Mouse (Mus musculus) lung, adult 2 months (tissue): ENCODE data around the gene Fgf7. TPM values are rescaled to one million over a fixed set of nuclear protein-coding genes. Genes with fewer than 3 reads are reported as not detected.

Source experiments
- DNase-seq: peaks from one replicate; pipeline ENCODE4 v3.0.0; 2022
- H3K4me1 ChIP-seq: fragments of 200-500 bp; 2 replicates; pipeline ENCODE4 v1.6.1; 2011; ENCODE audit warnings: low read length; ENCODE audit not compliant: control insufficient read depth, insufficient read depth
- H3K4me3 ChIP-seq: fragments of 200-500 bp; replicated peaks from 2 replicates; pipeline ENCODE3; 2011; ENCODE audit warnings: low read depth, mild to moderate bottlenecking, control low read depth, low read length; ENCODE audit errors: extremely low read depth
- CTCF ChIP-seq: fragments of 200-500 bp; IDR thresholded peaks from 2 replicates; pipeline ENCODE4 v1.5.1; 2011; ENCODE audit warnings: mild to moderate bottlenecking, low read length, control low read depth; ENCODE audit not compliant: insufficient read depth
- POLR2A ChIP-seq: fragments of 200-500 bp; IDR thresholded peaks from 2 replicates; pipeline ENCODE4 v1.6.1; 2011; ENCODE audit warnings: low read depth, mild to moderate bottlenecking, control low read depth, low read length, borderline replicate concordance; ENCODE audit errors: extremely low read depth
- WGBS: fragments of 180-500 bp; shearing (Covaris S2); methylation state at CpG from one replicate; pipeline ENCODE4 v1.1.7; 2018; 5-methylcytosine and 5-hydroxymethylcytosine counted together
- polyA plus RNA-seq: library from polyadenylated mRNA; depleted of rRNA; stranded (reverse); fragments of >200 nt; gene quantifications from 2 replicates; pipeline ENCODE4 v1.2.3, GENCODE M21; 2012

Fgf7 gene
- polyA plus RNA-seq, 1 experiment = 17.2 TPM

DNA sequence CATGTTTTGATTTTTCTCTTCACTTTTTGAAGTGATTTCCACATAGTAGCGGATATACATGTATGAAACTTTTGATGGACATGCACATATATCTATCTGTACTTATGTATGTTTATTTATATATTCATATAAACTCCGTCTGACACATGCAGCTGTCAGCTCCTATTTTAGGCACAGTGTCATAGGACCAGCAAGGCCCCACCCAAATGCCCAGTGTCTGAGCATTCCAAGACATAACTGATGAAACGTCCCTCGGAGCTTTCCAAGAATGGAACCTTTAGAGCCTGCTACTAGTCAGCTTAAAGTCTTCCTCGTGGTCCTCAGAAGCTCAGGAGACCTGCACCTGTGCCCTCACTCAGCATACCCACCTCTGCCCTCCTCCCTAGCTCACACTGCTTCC is 19.2 kb downstream of the Fgf7 start:
- no peak for TF ChIP-seq POLR2A
- 54% methylated on average over 5 of the region's 5 CpGs for WGBS

DNA sequence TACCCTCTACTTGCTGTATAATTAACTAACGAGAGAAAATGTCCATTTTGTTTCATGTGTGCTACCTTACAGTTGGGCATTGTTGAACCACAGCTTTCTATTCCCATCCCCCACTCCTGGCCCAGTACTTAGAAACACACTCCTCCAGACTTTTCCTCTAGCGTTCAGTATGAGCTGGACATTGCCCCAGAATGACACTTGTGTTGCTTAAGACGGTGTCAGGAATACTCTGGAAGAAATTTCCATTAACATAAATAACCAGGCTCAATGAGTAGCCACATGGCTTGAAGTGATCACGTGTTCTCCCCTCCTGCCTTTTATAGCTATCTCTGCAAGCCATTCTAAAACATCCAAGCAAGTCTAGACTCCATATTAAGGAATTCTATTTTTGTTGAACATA is 26.1 kb downstream of the Fgf7 start:
- Histone ChIP-seq H3K4me1 (no peaks in the 10 kb centered on the region; the same call in none of the 2 replicates), H3K4me3 (no peak overlapping the region)
- TF ChIP-seq POLR2A = no peak
- no peak for TF ChIP-seq CTCF
- 51% methylated on average over 4 of the region's 4 CpGs for WGBS
- no peak for DNase-seq

More for the DNA sequence above, 19.2 kb downstream of the Fgf7 start:
- DNase-seq = no peak
- Histone ChIP-seq H3K4me3 (no peak overlapping the region), H3K4me1 (no peaks in the 10 kb centered on the region)

DNA sequence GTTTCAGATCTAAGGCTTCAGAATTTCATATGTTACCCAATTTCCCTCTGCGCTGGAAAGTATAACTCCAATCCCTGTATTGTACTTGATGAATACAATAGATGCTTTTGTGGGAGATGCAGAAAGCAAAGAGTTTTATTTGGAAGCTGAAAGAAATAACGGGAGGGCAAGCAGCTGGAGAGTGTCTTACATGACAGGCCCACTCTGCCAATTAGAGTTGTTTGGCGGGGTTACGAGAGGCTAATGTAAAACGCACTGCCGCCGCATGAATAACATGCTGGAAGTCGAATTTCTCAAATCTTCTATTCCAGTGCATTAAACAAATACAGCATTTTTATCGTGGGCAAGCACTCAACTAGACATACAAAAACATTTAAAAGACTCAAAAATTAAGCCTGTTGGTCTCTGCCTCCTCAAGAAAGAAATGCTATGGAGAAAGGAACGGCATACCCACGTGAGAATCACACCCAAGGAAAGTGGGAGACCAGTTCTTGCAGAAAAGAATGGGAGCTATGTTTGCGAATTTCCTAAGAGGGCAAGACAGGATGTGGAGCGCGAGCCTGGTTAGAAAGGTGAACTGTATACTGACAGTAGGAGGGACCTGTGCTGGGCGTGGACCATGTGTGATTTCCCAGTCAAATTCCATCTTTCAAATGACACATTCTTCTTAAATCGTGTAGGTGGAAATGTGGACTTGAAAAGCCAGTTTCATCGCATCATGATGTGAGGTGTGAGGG is 26.7 kb downstream of the Fgf7 start:
- DNase-seq = no peak
- Histone ChIP-seq H3K4me1 (no peaks in the 10 kb centered on the region; the same call in none of the 2 replicates), H3K4me3 (no peak overlapping the region)
- no peak for TF ChIP-seq CTCF
- no peak for TF ChIP-seq POLR2A
- WGBS = 58% methylated on average over 17 of the region's 17 CpGs

DNA sequence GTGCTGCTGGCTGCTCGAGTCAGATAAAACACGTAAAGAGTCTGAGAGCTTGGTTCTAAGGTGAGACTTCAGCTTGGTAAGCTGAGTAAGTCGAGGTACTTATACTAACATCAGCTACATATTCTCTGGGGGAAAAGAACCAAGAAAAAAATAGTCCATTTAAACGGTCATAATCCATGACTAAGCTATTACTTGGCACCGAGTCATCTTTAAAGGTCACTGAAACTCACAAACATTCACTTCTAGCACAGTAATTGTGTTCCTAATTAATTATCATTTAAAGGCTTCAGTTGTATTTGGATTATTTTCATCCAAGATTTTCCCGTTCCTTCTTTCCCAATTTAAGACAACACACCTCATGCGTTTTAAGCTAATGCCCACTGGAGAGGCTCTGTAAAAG is 28.4 kb downstream of the Fgf7 start:
- DNase-seq = no peak
- no peak for TF ChIP-seq POLR2A
- no peak for TF ChIP-seq CTCF

DNA sequence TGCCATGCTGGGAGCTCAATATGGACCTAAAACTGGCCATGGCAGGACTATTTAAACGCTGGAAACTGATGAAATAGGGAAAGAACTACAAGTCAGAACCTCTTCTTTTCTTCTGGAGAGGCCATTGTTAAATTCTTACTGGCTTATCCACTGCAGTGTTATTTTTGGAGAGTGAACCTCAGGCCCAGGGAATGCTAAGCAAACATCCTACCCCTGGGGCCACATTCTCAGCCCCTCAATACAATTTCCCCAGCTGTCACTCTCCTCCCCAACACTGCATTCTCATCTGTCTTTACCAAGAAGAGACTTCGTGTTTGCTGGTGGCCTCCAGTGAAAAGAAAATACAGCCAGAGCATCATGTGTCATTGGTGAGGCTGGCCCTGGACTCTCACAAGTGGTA is 30.4 kb downstream of the Fgf7 start:
- WGBS = 38% methylated on average over 2 of the region's 2 CpGs
- no peak for DNase-seq
- no peak overlapping the region for H3K4me3 ChIP-seq
- H3K4me1 ChIP-seq = no peaks in the 10 kb centered on the region; the same call in none of the 2 replicates
- TF ChIP-seq CTCF = no peak

More for the DNA sequence above, 28.4 kb downstream of the Fgf7 start:
- no peaks in the 10 kb centered on the region; the same call in none of the 2 replicates for H3K4me1 ChIP-seq
- whole genome bisulfite sequencing = 66% methylated on average over 7 of the region's 7 CpGs
- no peak overlapping the region for H3K4me3 ChIP-seq

DNA sequence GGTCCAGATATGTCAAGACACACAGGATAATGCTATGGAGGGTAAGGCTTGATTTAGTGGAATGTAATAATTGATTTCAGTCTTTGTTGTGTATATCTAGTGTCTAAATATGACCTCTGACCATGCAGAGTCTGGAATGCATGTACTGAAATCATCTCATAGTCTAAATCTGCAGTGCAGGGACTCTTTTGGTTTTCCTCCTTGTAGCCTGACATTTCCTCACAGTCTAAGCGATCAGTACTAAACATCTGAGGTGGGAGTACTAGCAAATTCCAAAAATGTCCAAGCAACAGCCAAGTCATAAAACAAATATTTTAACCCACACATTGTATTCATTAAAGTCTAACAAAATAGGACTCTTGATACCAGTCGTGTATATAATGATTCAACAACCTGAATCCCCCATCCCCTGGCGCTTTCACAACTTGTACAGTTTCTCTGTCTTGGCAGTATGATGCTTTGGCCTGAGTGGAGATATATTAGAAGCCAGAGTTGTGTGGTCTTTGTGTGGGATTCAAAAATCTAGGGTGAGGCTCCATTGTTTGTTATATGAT is 30.9 kb downstream of the Fgf7 start:
- WGBS = 65% methylated on average over 3 of the region's 3 CpGs
- H3K4me1 ChIP-seq = no peaks in the 10 kb centered on the region; the same call in none of the 2 replicates
- H3K4me3 ChIP-seq = no peak overlapping the region
- TF ChIP-seq CTCF (no peak), POLR2A (no peak)
- DNase-seq = no peak

DNA sequence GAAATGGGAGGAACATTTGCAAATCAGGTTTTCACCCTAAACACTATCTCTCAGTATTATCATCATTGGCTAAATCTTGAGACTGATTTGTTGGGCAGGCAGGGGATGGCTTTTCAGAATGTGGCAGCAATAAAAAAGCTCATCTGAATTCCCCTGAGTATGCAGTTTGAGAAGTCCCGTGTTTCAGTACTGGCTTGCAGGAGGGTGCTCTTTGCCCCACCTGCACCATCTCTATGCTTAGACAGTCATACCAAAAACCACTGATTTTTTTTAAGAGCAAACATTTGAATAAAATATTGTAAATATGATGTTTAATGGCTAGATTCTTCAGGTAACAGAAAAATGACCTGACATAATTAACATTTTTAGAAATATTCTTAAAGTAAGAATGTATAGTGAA is 35.3 kb downstream of the Fgf7 start:
- no peak for TF ChIP-seq CTCF
- no peak for TF ChIP-seq POLR2A
- WGBS = 75% methylated on average over 1 of the region's 1 CpGs
- no peak for DNase-seq
- no peaks in the 10 kb centered on the region for H3K4me1 ChIP-seq
- no peak overlapping the region for H3K4me3 ChIP-seq

DNA sequence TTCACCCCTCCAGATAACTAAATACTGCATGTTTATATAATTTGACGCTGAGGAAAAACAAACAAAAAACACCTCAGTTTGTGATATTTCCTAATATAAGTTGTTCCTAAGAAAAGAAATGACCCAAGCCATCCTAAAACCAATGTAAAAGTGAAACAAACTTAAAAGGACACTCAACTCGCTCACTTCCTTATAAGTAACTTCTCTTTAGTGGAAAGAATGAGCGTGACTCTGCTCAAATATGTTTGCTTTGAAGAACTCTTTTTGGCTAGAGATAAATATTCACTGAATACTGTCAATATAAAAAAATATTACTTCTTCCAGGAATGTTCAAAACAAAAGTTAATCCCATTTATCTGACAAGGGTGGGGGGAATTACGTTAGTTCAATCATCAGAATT is 39.3 kb downstream of the Fgf7 start:
- DNase-seq = no peak

DNA sequence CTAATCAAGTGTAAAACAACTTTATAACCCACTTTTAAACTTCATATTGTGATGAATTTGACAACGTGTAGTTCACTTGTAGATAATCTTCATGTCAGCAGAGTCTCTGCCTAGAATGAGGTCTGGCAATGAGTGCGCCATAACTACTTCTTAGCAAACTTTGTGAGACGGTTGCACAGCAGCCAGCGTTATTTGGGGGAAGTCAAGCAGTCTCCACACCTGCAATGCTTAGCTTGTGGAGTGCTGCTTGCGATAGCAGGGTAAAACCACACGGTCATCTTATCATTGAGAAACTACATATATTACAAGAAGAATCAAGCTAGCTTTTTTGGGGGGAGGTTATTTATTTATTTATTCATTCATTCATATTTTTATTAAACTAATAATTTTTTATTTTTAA is 42.0 kb downstream of the Fgf7 start:
- Histone ChIP-seq H3K4me1 (no peaks in the 10 kb centered on the region; the same call in 1 of the 2 replicates), H3K4me3 (no peak overlapping the region)
- WGBS = 84% methylated on average over 6 of the region's 6 CpGs
- TF ChIP-seq CTCF (no peak), POLR2A (no peak)
- no peak for DNase-seq

More for the DNA sequence above, 39.3 kb downstream of the Fgf7 start:
- H3K4me3 ChIP-seq = no peak overlapping the region
- no peaks in the 10 kb centered on the region; the same call in 1 of the 2 replicates for H3K4me1 ChIP-seq
- TF ChIP-seq POLR2A (no peak), CTCF (no peak)
- 66% methylated on average over 4 of the region's 4 CpGs for WGBS

DNA sequence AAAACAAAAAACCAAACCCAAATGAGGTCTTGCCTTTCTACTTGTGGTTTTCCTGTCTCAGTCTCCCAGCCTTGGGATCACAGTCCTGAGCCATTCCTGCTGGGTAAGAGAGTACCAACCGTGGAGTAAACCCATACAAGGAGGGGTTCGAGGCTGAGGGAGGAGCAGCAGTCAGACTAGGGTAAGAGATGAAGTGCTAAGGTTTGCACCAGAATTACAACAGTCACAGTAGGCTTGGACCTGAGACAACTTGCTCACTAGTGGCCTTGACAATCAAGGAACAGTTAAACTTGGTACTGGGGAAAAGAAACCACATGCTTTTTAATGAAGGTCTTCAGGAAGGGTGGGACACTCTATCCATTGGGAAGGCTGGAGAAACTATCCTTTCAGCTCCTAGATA is 44.6 kb downstream of the Fgf7 start:
- TF ChIP-seq CTCF = no peak
- no peak for TF ChIP-seq POLR2A
- Histone ChIP-seq H3K4me3 (no peak overlapping the region), H3K4me1 (no peaks in the 10 kb centered on the region; the same call in 1 of the 2 replicates)
- WGBS = 57% methylated on average over 2 of the region's 2 CpGs
- DNase-seq = no peak
